Mouse (Mus musculus): Measurements from ENCODE around the gene Cdhr4. TPM values are rescaled to one million over a fixed set of nuclear protein-coding genes. Genes with fewer than 3 reads are reported as not detected.
"Not testable (repeated sequence)": the region's sequence is repeated elsewhere in the genome, so short reads cannot be mapped to it uniquely, and the experiment has no call there.

The Cdhr4 gene
- polyA plus RNA-seq, 1 experiment from 2014 or later = 8.4 TPM

- Histone ChIP-seq H3K4me3 (ENCODE audit: control insufficient read depth in 1 of 2, insufficient read depth in 1 of 2, low read depth in 1 of 2, low read length in 2 of 2) (peak within 1 kb of the TSS; percentile 72 to 92), H3K27ac (replicated peaks in 1 of 2; ENCODE audit: control insufficient read depth in 1 of 2, insufficient read depth in 1 of 2, low read depth in 2 of 2, low read length in 2 of 2) (peak within 1 kb of the TSS; percentile 85 to 89), H3K4me2 (ENCODE audit: low read length) (peak within 1 kb of the TSS; percentile 94), H3K9me3 (ENCODE audit: control insufficient read depth, low read length) (no peaks in the 10 kb centered on the region), H3K27me3 (ENCODE audit: control insufficient read depth, insufficient read depth, low read length) (no peaks in the 10 kb centered on the region), H3K36me3 (ENCODE audit: control insufficient read depth, insufficient read depth, low read length) (no peaks in the 10 kb centered on the region), H3K9ac (ENCODE audit: low read length) (peak within 1 kb of the TSS; percentile 90), H3K4me1 (ENCODE audit: control insufficient read depth in 2 of 2, insufficient read depth in 2 of 2, low read length in 2 of 2) (peaks cover 4 to 24% of the 10 kb centered on the region in 2 experiments)
- ATAC-seq (ENCODE audit: insufficient number of reproducible peaks, insufficient read depth, low FRiP score, low read depth) = peak; percentile 96
- WGBS = under 1% methylated on average over 50 of the region's 51 CpGs
These were observed 9.8 kb downstream of the Cdhr4 start, which contains the start of gene Ip6k1 for GRCm38 (mm10) chr9:108001922-108002770. Ip6k1 (plus strand) TSS chr9:108002501.

- peak overlapping the region; percentile 64 to 85 for H3K27ac ChIP-seq (replicated peaks in 1 of 2; ENCODE audit: control insufficient read depth in 1 of 2, insufficient read depth in 1 of 2, low read depth in 2 of 2, low read length in 2 of 2)
- H3K4me3 ChIP-seq (ENCODE audit: control insufficient read depth in 1 of 2, insufficient read depth in 1 of 2, low read depth in 1 of 2, low read length in 2 of 2) = peak overlapping the region; percentile 72 to 92
- H3K4me2 ChIP-seq (ENCODE audit: low read length) = peak overlapping the region; percentile 84
- ATAC-seq (ENCODE audit: insufficient number of reproducible peaks, insufficient read depth, low FRiP score, low read depth) = peak; percentile 36
- peaks cover 4 to 24% of the 10 kb centered on the region in 2 experiments for H3K4me1 ChIP-seq (ENCODE audit: control insufficient read depth in 2 of 2, insufficient read depth in 2 of 2, low read length in 2 of 2)
- no peaks in the 10 kb centered on the region for H3K27me3 ChIP-seq (ENCODE audit: control insufficient read depth, insufficient read depth, low read length)
- H3K9me3 ChIP-seq (ENCODE audit: control insufficient read depth, low read length) = no peaks in the 10 kb centered on the region
- H3K9ac ChIP-seq (ENCODE audit: low read length) = peak overlapping the region; percentile 90
- H3K36me3 ChIP-seq (ENCODE audit: control insufficient read depth, insufficient read depth, low read length) = no peaks in the 10 kb centered on the region
- WGBS = under 1% methylated on average over 46 of the region's 50 CpGs
These were observed 10.7 kb downstream of the Cdhr4 start for GRCm38 (mm10) chr9:108002778-108003530.

GRCm38 (mm10) chr9:108003531-108003890 lies 11.2 kb downstream of the Cdhr4 start:
- Histone ChIP-seq H3K27ac (replicated peaks in 1 of 2; ENCODE audit: control insufficient read depth in 1 of 2, insufficient read depth in 1 of 2, low read depth in 2 of 2, low read length in 2 of 2) (peak overlapping the region in 1 of 2 experiments; percentile 85; a peak in 2 of 4 replicates), H3K9me3 (ENCODE audit: control insufficient read depth, low read length) (no peaks in the 10 kb centered on the region), H3K27me3 (ENCODE audit: control insufficient read depth, insufficient read depth, low read length) (no peaks in the 10 kb centered on the region), H3K36me3 (ENCODE audit: control insufficient read depth, insufficient read depth, low read length) (no peaks in the 10 kb centered on the region), H3K9ac (ENCODE audit: low read length) (peak overlapping the region; percentile 90), H3K4me3 (ENCODE audit: control insufficient read depth in 1 of 2, insufficient read depth in 1 of 2, low read depth in 1 of 2, low read length in 2 of 2) (peak overlapping the region; percentile 72 to 92), H3K4me2 (ENCODE audit: low read length) (peak overlapping the region; percentile 84), H3K4me1 (ENCODE audit: control insufficient read depth in 2 of 2, insufficient read depth in 2 of 2, low read length in 2 of 2) (peaks cover 4 to 24% of the 10 kb centered on the region in 2 experiments)
- no peak for ATAC-seq (ENCODE audit: insufficient number of reproducible peaks, insufficient read depth, low FRiP score, low read depth)
- WGBS = 19% methylated on average over 8 of the region's 8 CpGs

- Histone ChIP-seq H3K4me1 (ENCODE audit: control insufficient read depth in 2 of 2, insufficient read depth in 2 of 2, low read length in 2 of 2) (peaks cover 4 to 19% of the 10 kb centered on the region in 2 experiments), H3K36me3 (ENCODE audit: control insufficient read depth, insufficient read depth, low read length) (peaks cover 2% of the 10 kb centered on the region; the same call in 1 of the 2 replicates), H3K27ac (replicated peaks in 1 of 2; ENCODE audit: control insufficient read depth in 1 of 2, insufficient read depth in 1 of 2, low read depth in 2 of 2, low read length in 2 of 2) (no peak overlapping the region), H3K9me3 (ENCODE audit: control insufficient read depth, low read length) (no peaks in the 10 kb centered on the region), H3K9ac (ENCODE audit: low read length) (no peak overlapping the region), H3K27me3 (ENCODE audit: control insufficient read depth, insufficient read depth, low read length) (no peaks in the 10 kb centered on the region), H3K4me3 (ENCODE audit: control insufficient read depth in 1 of 2, insufficient read depth in 1 of 2, low read depth in 1 of 2, low read length in 2 of 2) (no peak overlapping the region), H3K4me2 (ENCODE audit: low read length) (no peak overlapping the region)
- WGBS = 89% methylated on average over 5 of the region's 5 CpGs
- no peak for ATAC-seq (ENCODE audit: insufficient number of reproducible peaks, insufficient read depth, low FRiP score, low read depth)
These were observed 15.7 kb downstream of the Cdhr4 start for GRCm38 (mm10) chr9:108008041-108008440.

- Histone ChIP-seq H3K36me3 (ENCODE audit: control insufficient read depth, insufficient read depth, low read length) (peaks cover 8% of the 10 kb centered on the region; the same call in 1 of the 2 replicates), H3K4me2 (ENCODE audit: low read length) (no peak overlapping the region), H3K9ac (ENCODE audit: low read length) (no peak overlapping the region), H3K27me3 (ENCODE audit: control insufficient read depth, insufficient read depth, low read length) (no peaks in the 10 kb centered on the region), H3K4me1 (ENCODE audit: control insufficient read depth in 2 of 2, insufficient read depth in 2 of 2, low read length in 2 of 2) (no peaks in the 10 kb centered on the region), H3K9me3 (ENCODE audit: control insufficient read depth, low read length) (no peaks in the 10 kb centered on the region), H3K4me3 (ENCODE audit: control insufficient read depth in 1 of 2, insufficient read depth in 1 of 2, low read depth in 1 of 2, low read length in 2 of 2) (no peak overlapping the region), H3K27ac (replicated peaks in 1 of 2; ENCODE audit: control insufficient read depth in 1 of 2, insufficient read depth in 1 of 2, low read depth in 2 of 2, low read length in 2 of 2) (no peak overlapping the region)
- ATAC-seq (ENCODE audit: insufficient number of reproducible peaks, insufficient read depth, low FRiP score, low read depth) = no peak
These were observed 18.1 kb downstream of the Cdhr4 start for GRCm38 (mm10) chr9:108010385-108010784.

- not testable (repeated sequence) for H3K9me3 ChIP-seq (ENCODE audit: control insufficient read depth, low read length)
These were observed 21.3 kb downstream of the Cdhr4 start for GRCm38 (mm10) chr9:108013577-108013976.

GRCm38 (mm10) chr9:108017127-108017526 lies 24.8 kb downstream of the Cdhr4 start:
- H3K4me2 ChIP-seq (ENCODE audit: low read length) = no peak overlapping the region
- WGBS = 69% methylated on average over 3 of the region's 3 CpGs

More at GRCm38 (mm10) chr9:108013577-108013976, 21.3 kb downstream of the Cdhr4 start:
- 97% methylated on average over 2 of the region's 2 CpGs for WGBS
- not testable (repeated sequence) for ATAC-seq (ENCODE audit: insufficient number of reproducible peaks, insufficient read depth, low FRiP score, low read depth); H3K4me3 ChIP-seq (ENCODE audit: control insufficient read depth in 1 of 2, insufficient read depth in 1 of 2, low read depth in 1 of 2, low read length in 2 of 2); H3K27me3 ChIP-seq (ENCODE audit: control insufficient read depth, insufficient read depth, low read length); H3K4me2 ChIP-seq (ENCODE audit: low read length); H3K27ac ChIP-seq (replicated peaks in 1 of 2; ENCODE audit: control insufficient read depth in 1 of 2, insufficient read depth in 1 of 2, low read depth in 2 of 2, low read length in 2 of 2); H3K4me1 ChIP-seq (ENCODE audit: control insufficient read depth in 2 of 2, insufficient read depth in 2 of 2, low read length in 2 of 2); H3K9ac ChIP-seq (ENCODE audit: low read length); H3K36me3 ChIP-seq (ENCODE audit: control insufficient read depth, insufficient read depth, low read length)

More at GRCm38 (mm10) chr9:108017127-108017526, 24.8 kb downstream of the Cdhr4 start:
- Histone ChIP-seq H3K9ac (ENCODE audit: low read length) (no peak overlapping the region), H3K36me3 (ENCODE audit: control insufficient read depth, insufficient read depth, low read length) (peaks cover 8% of the 10 kb centered on the region; the same call in 1 of the 2 replicates), H3K4me1 (ENCODE audit: control insufficient read depth in 2 of 2, insufficient read depth in 2 of 2, low read length in 2 of 2) (peaks cover 0 to 23% of the 10 kb centered on the region in 2 experiments; a peak in 2 of 4 replicates), H3K4me3 (ENCODE audit: control insufficient read depth in 1 of 2, insufficient read depth in 1 of 2, low read depth in 1 of 2, low read length in 2 of 2) (no peak overlapping the region), H3K27ac (replicated peaks in 1 of 2; ENCODE audit: control insufficient read depth in 1 of 2, insufficient read depth in 1 of 2, low read depth in 2 of 2, low read length in 2 of 2) (no peak overlapping the region), H3K9me3 (ENCODE audit: control insufficient read depth, low read length) (no peaks in the 10 kb centered on the region), H3K27me3 (ENCODE audit: control insufficient read depth, insufficient read depth, low read length) (no peaks in the 10 kb centered on the region)
- no peak for ATAC-seq (ENCODE audit: insufficient number of reproducible peaks, insufficient read depth, low FRiP score, low read depth)
